Mouse (Mus musculus): ENCODE measurements around the gene Egfr. TPM values are rescaled to one million over a fixed set of nuclear protein-coding genes. Genes with fewer than 3 reads are reported as not detected.

Gene Egfr
- total and polyA plus RNA-seq, 3 experiments, result 0.26 TPM; not detected in 2

GRCm38 (mm10) chr11:16829468-16829867, 77.5 kb downstream of the Egfr start:
- Histone ChIP-seq H3K36me3 (replicated peaks in 1 of 2; ENCODE audit: control insufficient read depth in 1 of 2, insufficient read depth in 1 of 2, low read length in 1 of 2) (no peaks in the 10 kb centered on the region), H3K27ac (ENCODE audit: insufficient read depth, low read depth) (no peak overlapping the region), H3K4me2 (ENCODE audit: insufficient read depth, low read depth, poor library complexity, severe bottlenecking) (no peak overlapping the region), H3K4me3 (replicated peaks in 1 of 3; ENCODE audit: low read depth in 2 of 3, low read length in 2 of 3, poor library complexity in 1 of 3) (no peak overlapping the region), H3K79me2 (replicated peaks; ENCODE audit: control insufficient read depth, extremely low read depth, insufficient read depth, poor library complexity, severe bottlenecking) (no peaks in the 10 kb centered on the region), H3K27me3 (replicated peaks) (no peaks in the 10 kb centered on the region), H3K9me3 (replicated peaks; ENCODE audit: low read length) (no peaks in the 10 kb centered on the region), H3K9ac (ENCODE audit: insufficient read depth, low read depth) (no peak overlapping the region), H3K4me1 (ENCODE audit: control insufficient read depth in 1 of 2, insufficient read depth in 2 of 2) (peaks cover 0 to 3% of the 10 kb centered on the region in 2 experiments; a peak in 1 of 4 replicates)
- TF ChIP-seq ZNF384 (IDR thresholded peaks at IDR 0.05; ENCODE audit: low read depth, low read length) (no peak), MAX (IDR thresholded peaks at IDR 0.05; ENCODE audit: low read length) (no peak), JUND (conservative IDR thresholded peaks at IDR 0.05; ENCODE audit: low read depth, low read length) (no peak), CTCF (conservative IDR thresholded peaks at IDR 0.05 in 1 of 2, IDR thresholded peaks at IDR 0.05 in 1 of 2; ENCODE audit: low read depth in 2 of 2, low read length in 2 of 2) (no peak), MAFK (IDR thresholded peaks at IDR 0.05; ENCODE audit: insufficient replicate concordance, low read length) (no peak), CHD1 (IDR thresholded peaks at IDR 0.05; ENCODE audit: low read depth, low read length) (no peak), ZMIZ1 (IDR thresholded peaks at IDR 0.05; ENCODE audit: low read depth, low read length) (no peak), RAD21 (IDR thresholded peaks at IDR 0.05; ENCODE audit: low read depth, low read length) (no peak), USF1 (IDR thresholded peaks at IDR 0.05; ENCODE audit: low read depth, low read length) (no peak), IRF4 (IDR thresholded peaks at IDR 0.05; ENCODE audit: low read depth, low read length) (no peak), HCFC1 (IDR thresholded peaks at IDR 0.05; ENCODE audit: low read depth, low read length) (no peak), TCF12 (IDR thresholded peaks at IDR 0.05; ENCODE audit: low read depth, low read length) (no peak), BHLHE40 (IDR thresholded peaks at IDR 0.05; ENCODE audit: low read depth, low read length) (no peak), KAT2A (IDR thresholded peaks at IDR 0.05; ENCODE audit: insufficient replicate concordance, low read length) (no peak), E2F4 (IDR thresholded peaks at IDR 0.05; ENCODE audit: insufficient replicate concordance, low read depth, low read length) (no peak), MYC (IDR thresholded peaks at IDR 0.05; ENCODE audit: low read depth, low read length) (no peak), POLR2AphosphoS2 (IDR thresholded peaks at IDR 0.05; ENCODE audit: low read depth, low read length) (no peak), POLR2A (IDR thresholded peaks at IDR 0.05; ENCODE audit: low read depth, low read length) (no peak)
- dilution Hi-C loops (cut with MboI; ENCODE audit: extremely low pct_ligation_motif_present, extremely low pct_unique_long_range_greater_than_20kb, low sequenced_read_pairs), result no loop called here
- no peak for DNase-seq (ENCODE audit: extremely low read depth)
- in situ Hi-C loops (cut with MboI; ENCODE audit: low pct_ligation_motif_present, low pct_unique_long_range_greater_than_20kb, low sequenced_read_pairs), result no loop called here

- Histone ChIP-seq H3K9me3 (replicated peaks; ENCODE audit: low read length) (no peaks in the 10 kb centered on the region), H3K79me2 (replicated peaks; ENCODE audit: control insufficient read depth, extremely low read depth, insufficient read depth, poor library complexity, severe bottlenecking) (no peaks in the 10 kb centered on the region), H3K36me3 (replicated peaks in 1 of 2; ENCODE audit: control insufficient read depth in 1 of 2, insufficient read depth in 1 of 2, low read length in 1 of 2) (no peaks in the 10 kb centered on the region), H3K9ac (ENCODE audit: insufficient read depth, low read depth) (no peak overlapping the region), H3K4me1 (ENCODE audit: control insufficient read depth in 1 of 2, insufficient read depth in 2 of 2) (peaks cover 0 to 3% of the 10 kb centered on the region in 2 experiments; a peak in 1 of 4 replicates), H3K4me2 (ENCODE audit: insufficient read depth, low read depth, poor library complexity, severe bottlenecking) (no peak overlapping the region), H3K27me3 (replicated peaks) (no peaks in the 10 kb centered on the region), H3K4me3 (replicated peaks in 1 of 3; ENCODE audit: low read depth in 2 of 3, low read length in 2 of 3, poor library complexity in 1 of 3) (no peak overlapping the region), H3K27ac (ENCODE audit: insufficient read depth, low read depth) (no peak overlapping the region)
- dilution Hi-C loops (cut with MboI; ENCODE audit: extremely low pct_ligation_motif_present, extremely low pct_unique_long_range_greater_than_20kb, low sequenced_read_pairs), result no loop called here
- no peak for DNase-seq (ENCODE audit: extremely low read depth)
- in situ Hi-C loops (cut with MboI; ENCODE audit: low pct_ligation_motif_present, low pct_unique_long_range_greater_than_20kb, low sequenced_read_pairs), result no loop called here
- TF ChIP-seq IRF4 (IDR thresholded peaks at IDR 0.05; ENCODE audit: low read depth, low read length) (no peak), MAFK (IDR thresholded peaks at IDR 0.05; ENCODE audit: insufficient replicate concordance, low read length) (no peak), HCFC1 (IDR thresholded peaks at IDR 0.05; ENCODE audit: low read depth, low read length) (no peak), BHLHE40 (IDR thresholded peaks at IDR 0.05; ENCODE audit: low read depth, low read length) (no peak), JUN (IDR thresholded peaks at IDR 0.05; ENCODE audit: insufficient read depth, low read depth, low read length) (no peak), SIN3A (IDR thresholded peaks at IDR 0.05; ENCODE audit: low read length) (no peak), EP300 (IDR thresholded peaks at IDR 0.05; ENCODE audit: low read length) (no peak), CHD2 (IDR thresholded peaks at IDR 0.05; ENCODE audit: low read length) (no peak)
Observed at GRCm38 (mm10) chr11:16830531-16831227, 78.7 kb downstream of the Egfr start.

Measured in CH12.LX (cell line).